Mouse (Mus musculus) left cerebral cortex, postnatal 25 days (tissue): ENCODE data around the gene Ces2e. TPM values are rescaled to one million over a fixed set of nuclear protein-coding genes. Genes with fewer than 3 reads are reported as not detected.
"Not testable (repeated sequence)": the region's sequence is repeated elsewhere in the genome, so short reads cannot be mapped to it uniquely, and the experiment has no call there.

ENCODE experiments used
- DNase-seq, 2 experiments: peaks; one replicate each; pipeline ENCODE4 v3.0.0; 2022; ENCODE audit warnings: low spot score in 2 of 2, mixed read lengths in 1 of 2
- intact Hi-C: fragments of 180-260 bp; cut with DNase I; formaldehyde crosslinking; loops from one replicate; pipeline ENCODE4 v1.15.1; 2025
- total RNA-seq, 2 experiments: library from RNA; stranded (reverse); gene quantifications; 2 replicates each; pipeline ENCODE4 v1.2.3; 2021

Gene Ces2e
- not detected for total RNA-seq

GRCm38 (mm10) chr8:104925972-104926596 lies at the start of gene Ces2e:
Gene Ces2e, plus strand, starts transcription at chr8:104926260.
- intact Hi-C loops, result no loop called here
- no peak for DNase-seq

GRCm38 (mm10) chr8:104886223-104886926 lies 39.7 kb upstream of the Ces2e start:
- intact Hi-C loops, DNase-seq: not testable (repeated sequence)

GRCm38 (mm10) chr8:104901746-104902145 lies 24.3 kb upstream of the Ces2e start:
- DNase-seq, result no peak
- intact Hi-C loops, result loop anchor here (10.0 kb wide), 1 partner anchor 247 kb away; no protein-coding TSS in a partner anchor

GRCm38 (mm10) chr8:104907111-104907510 lies 18.9 kb upstream of the Ces2e start:
- DNase-seq, result no peak
- intact Hi-C loops, result loop anchor here (10.0 kb wide), 1 partner anchor 252 kb away; no protein-coding TSS in a partner anchor

- intact Hi-C loops, result loop anchor here (10.0 kb wide), 1 partner anchor 254 kb away; no protein-coding TSS in a partner anchor
- peak in 1 of 2 experiments; percentile 13 for DNase-seq
Measured at GRCm38 (mm10) chr8:104909021-104909420, 17.0 kb upstream of the Ces2e start.

GRCm38 (mm10) chr8:104909651-104910050 lies 16.4 kb upstream of the Ces2e start:
- DNase-seq, result not testable (repeated sequence)
- intact Hi-C loops, result loop anchor here (10.0 kb wide), 1 partner anchor 255 kb away; no protein-coding TSS in a partner anchor

GRCm38 (mm10) chr8:104927301-104927700 lies 1.2 kb downstream of the Ces2e start:
- no peak for DNase-seq
- intact Hi-C loops, result no loop called here

GRCm38 (mm10) chr8:104944665-104945064 lies 18.6 kb downstream of the Ces2e start:
- intact Hi-C loops, result loop anchor here (10.0 kb wide), 1 partner anchor 270 kb away; no protein-coding TSS in a partner anchor
- DNase-seq, result no peak

- intact Hi-C loops, result loop anchor here (10.0 kb wide), 1 partner anchor 268 kb away; no protein-coding TSS in a partner anchor
- no peak for DNase-seq
Measured at GRCm38 (mm10) chr8:104947056-104947455, 21.0 kb downstream of the Ces2e start, which contains the start of gene Ces2f. Gene Ces2f, plus strand, starts transcription at chr8:104947356.

- intact Hi-C loops, result loop anchor here (10.0 kb wide), 1 partner anchor 266 kb away; no protein-coding TSS in a partner anchor
- no peak for DNase-seq
Measured at GRCm38 (mm10) chr8:104949031-104949430, 23.0 kb downstream of the Ces2e start.

GRCm38 (mm10) chr8:104961537-104961961 lies 35.5 kb downstream of the Ces2e start, which contains the start of gene Ces2g:
Gene Ces2g, plus strand, starts transcription at chr8:104961718.
- intact Hi-C loops, result no loop called here
- no peak for DNase-seq

- DNase-seq, result no peak
- intact Hi-C loops, result no loop called here
Measured at GRCm38 (mm10) chr8:104962229-104962901, 36.3 kb downstream of the Ces2e start.

GRCm38 (mm10) chr8:104963375-104963894 lies 37.4 kb downstream of the Ces2e start:
- no peak for DNase-seq
- intact Hi-C loops, result no loop called here

- intact Hi-C loops, result no loop called here
- DNase-seq, result no peak
Measured at GRCm38 (mm10) chr8:104984126-104984525, 58.1 kb downstream of the Ces2e start.

Other genes starting within 250 kb of the Ces2e start
- not detected for gene Ces2a, start 192.3 kb upstream of the Ces2e start, total RNA-seq
- under 1 TPM; 0.16 to 0.46 TPM for gene Ces2b, start 94.7 kb upstream of the Ces2e start, total RNA-seq
- gene Ces2c, start 79.2 kb upstream of the Ces2e start, total RNA-seq, result not detected
- gene Ces2f, start 21.1 kb downstream of the Ces2e start, total RNA-seq, result not detected
- under 1 TPM; 0.16 to 0.30 TPM for gene Ces2g, start 35.5 kb downstream of the Ces2e start, total RNA-seq
- gene Ces2h, start 74.6 kb downstream of the Ces2e start, total RNA-seq, result not detected
- gene Ces3a, start 122.3 kb downstream of the Ces2e start, total RNA-seq, result not detected
- gene Ces3b, start 157.5 kb downstream of the Ces2e start, total RNA-seq, result not detected
- gene Ces4a, start 205.5 kb downstream of the Ces2e start, total RNA-seq, result not detected
- 10 to 100 TPM; 20.3 to 22.1 TPM for gene Cbfb, start 244.4 kb downstream of the Ces2e start, total RNA-seq